Mouse (Mus musculus): ENCODE measurements around the gene Marveld3. TPM values are rescaled to one million over a fixed set of nuclear protein-coding genes. Genes with fewer than 3 reads are reported as not detected.

Marveld3 gene
- polyA plus RNA-seq, 1 experiment from 2014 or later, result 8.2 TPM

DNA sequence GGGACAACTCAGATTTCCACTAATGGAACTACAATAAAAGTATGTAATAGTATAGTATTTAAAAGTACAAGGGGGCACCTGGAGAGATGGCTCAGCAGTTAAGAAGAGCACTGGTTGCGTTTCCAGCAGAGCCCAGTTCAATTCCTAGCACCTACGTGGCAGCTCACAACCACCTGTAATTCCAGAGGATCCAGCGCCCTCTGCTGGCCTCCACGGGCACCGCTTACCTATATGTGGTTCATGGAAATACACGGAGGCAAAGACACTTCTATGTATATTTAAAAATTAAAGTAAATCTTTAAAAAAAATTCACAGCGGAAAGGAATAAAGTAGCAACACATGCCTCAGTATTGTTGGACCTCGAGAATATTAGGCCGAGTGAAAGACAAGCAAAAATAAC lies 41.0 kb upstream of the Marveld3 start:
- Histone ChIP-seq H3K36me3 (ENCODE audit: insufficient read depth, low read length) (no peaks in the 10 kb centered on the region), H3K4me3 (replicated peaks; ENCODE audit: low read depth, low read length) (no peak overlapping the region), H3K9me3 (replicated peaks; ENCODE audit: low read length) (no peaks in the 10 kb centered on the region), H3K27ac (no peak overlapping the region), H3K4me1 (replicated peaks; ENCODE audit: insufficient read depth, low read length) (no peaks in the 10 kb centered on the region), H3K27me3 (ENCODE audit: insufficient read depth, low read length) (no peaks in the 10 kb centered on the region), H3K4me2 (ENCODE audit: low read length) (no peak overlapping the region), H3K9ac (ENCODE audit: low read depth, low read length) (no peak overlapping the region)
- DNase-seq (ENCODE audit: low spot score), result peak; percentile 33
- ATAC-seq (replicated peaks; ENCODE audit: low FRiP score, low read depth), result no peak
- TF ChIP-seq CTCF (IDR thresholded peaks at IDR 0.05; ENCODE audit: low read depth), result peak; percentile 58
- 45% methylated on average over 9 of the region's 9 CpGs for WGBS

DNA sequence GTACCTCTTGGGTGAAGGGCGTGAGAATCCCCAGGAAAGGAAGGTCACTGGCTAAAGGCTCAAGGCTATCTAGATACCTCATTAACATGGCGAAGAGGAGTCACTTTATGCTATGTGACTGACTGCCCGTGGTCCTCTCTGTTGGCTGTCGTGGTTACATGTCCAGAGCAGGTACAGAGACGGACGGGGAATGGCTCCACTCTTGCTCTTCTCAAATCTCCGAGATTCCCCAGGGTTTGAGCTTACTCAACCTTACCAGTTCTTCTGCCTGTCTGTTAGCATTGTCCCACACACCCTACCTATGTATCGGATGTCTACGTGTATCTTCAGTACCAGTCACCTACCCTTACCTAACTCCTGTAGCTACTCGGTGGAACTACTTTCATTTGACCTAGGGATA lies 38.0 kb upstream of the Marveld3 start:
- no peak for TF ChIP-seq CTCF (IDR thresholded peaks at IDR 0.05; ENCODE audit: low read depth)
- 82% methylated on average over 10 of the region's 10 CpGs for WGBS
- DNase-seq (ENCODE audit: low spot score) (no peak), ATAC-seq (replicated peaks; ENCODE audit: low FRiP score, low read depth) (no peak)
- H3K9me3 ChIP-seq (replicated peaks; ENCODE audit: low read length), result no peaks in the 10 kb centered on the region
- H3K27ac ChIP-seq, result no peak overlapping the region
- no peak overlapping the region for H3K4me2 ChIP-seq (ENCODE audit: low read length)
- H3K9ac ChIP-seq (ENCODE audit: low read depth, low read length), result no peak overlapping the region
- H3K27me3 ChIP-seq (ENCODE audit: insufficient read depth, low read length), result no peaks in the 10 kb centered on the region
- H3K4me1 ChIP-seq (replicated peaks; ENCODE audit: insufficient read depth, low read length), result no peaks in the 10 kb centered on the region
- H3K36me3 ChIP-seq (ENCODE audit: insufficient read depth, low read length), result no peaks in the 10 kb centered on the region
- no peak overlapping the region for H3K4me3 ChIP-seq (replicated peaks; ENCODE audit: low read depth, low read length)

GRCm38 (mm10) chr8:109998066-109998465 lies 36.1 kb upstream of the Marveld3 start:
- Histone ChIP-seq H3K9ac (ENCODE audit: low read depth, low read length) (no peak overlapping the region), H3K4me1 (replicated peaks; ENCODE audit: insufficient read depth, low read length) (no peaks in the 10 kb centered on the region), H3K36me3 (ENCODE audit: insufficient read depth, low read length) (no peaks in the 10 kb centered on the region), H3K4me3 (replicated peaks; ENCODE audit: low read depth, low read length) (no peak overlapping the region), H3K4me2 (ENCODE audit: low read length) (no peak overlapping the region), H3K9me3 (replicated peaks; ENCODE audit: low read length) (no peaks in the 10 kb centered on the region), H3K27ac (no peak overlapping the region), H3K27me3 (ENCODE audit: insufficient read depth, low read length) (no peaks in the 10 kb centered on the region)
- TF ChIP-seq CTCF (IDR thresholded peaks at IDR 0.05; ENCODE audit: low read depth), result no peak
- ATAC-seq (replicated peaks; ENCODE audit: low FRiP score, low read depth) (no peak), DNase-seq (ENCODE audit: low spot score) (no peak)
- WGBS, result 72% methylated on average over 7 of the region's 7 CpGs

GRCm38 (mm10) chr8:109997381-109997780 lies 35.4 kb upstream of the Marveld3 start:
- H3K9ac ChIP-seq (ENCODE audit: low read depth, low read length), result no peak overlapping the region

GRCm38 (mm10) chr8:109992951-109993350 lies 30.9 kb upstream of the Marveld3 start:
- no peaks in the 10 kb centered on the region for H3K36me3 ChIP-seq (ENCODE audit: insufficient read depth, low read length)
- WGBS, result 71% methylated on average over 1 of the region's 1 CpGs
- H3K4me3 ChIP-seq (replicated peaks; ENCODE audit: low read depth, low read length), result no peak overlapping the region
- H3K4me2 ChIP-seq (ENCODE audit: low read length), result no peak overlapping the region
- H3K4me1 ChIP-seq (replicated peaks; ENCODE audit: insufficient read depth, low read length), result no peaks in the 10 kb centered on the region
- no peak overlapping the region for H3K27ac ChIP-seq
- DNase-seq (ENCODE audit: low spot score) (no peak), ATAC-seq (replicated peaks; ENCODE audit: low FRiP score, low read depth) (no peak)
- no peak overlapping the region for H3K9ac ChIP-seq (ENCODE audit: low read depth, low read length)
- no peaks in the 10 kb centered on the region for H3K9me3 ChIP-seq (replicated peaks; ENCODE audit: low read length)
- TF ChIP-seq CTCF (IDR thresholded peaks at IDR 0.05; ENCODE audit: low read depth), result no peak
- no peaks in the 10 kb centered on the region for H3K27me3 ChIP-seq (ENCODE audit: insufficient read depth, low read length)

More at GRCm38 (mm10) chr8:109997381-109997780, 35.4 kb upstream of the Marveld3 start:
- no peak overlapping the region for H3K27ac ChIP-seq
- no peak overlapping the region for H3K4me2 ChIP-seq (ENCODE audit: low read length)
- no peaks in the 10 kb centered on the region for H3K27me3 ChIP-seq (ENCODE audit: insufficient read depth, low read length)
- no peaks in the 10 kb centered on the region for H3K9me3 ChIP-seq (replicated peaks; ENCODE audit: low read length)
- H3K4me3 ChIP-seq (replicated peaks; ENCODE audit: low read depth, low read length), result no peak overlapping the region
- H3K4me1 ChIP-seq (replicated peaks; ENCODE audit: insufficient read depth, low read length), result no peaks in the 10 kb centered on the region
- no peak for TF ChIP-seq CTCF (IDR thresholded peaks at IDR 0.05; ENCODE audit: low read depth)
- DNase-seq (ENCODE audit: low spot score) (no peak), ATAC-seq (replicated peaks; ENCODE audit: low FRiP score, low read depth) (no peak)
- WGBS, result 92% methylated on average over 9 of the region's 9 CpGs
- no peaks in the 10 kb centered on the region for H3K36me3 ChIP-seq (ENCODE audit: insufficient read depth, low read length)

- Histone ChIP-seq H3K9ac (ENCODE audit: low read depth, low read length) (no peak overlapping the region), H3K27me3 (ENCODE audit: insufficient read depth, low read length) (no peaks in the 10 kb centered on the region), H3K9me3 (replicated peaks; ENCODE audit: low read length) (no peaks in the 10 kb centered on the region), H3K27ac (no peak overlapping the region), H3K36me3 (ENCODE audit: insufficient read depth, low read length) (no peaks in the 10 kb centered on the region), H3K4me1 (replicated peaks; ENCODE audit: insufficient read depth, low read length) (no peaks in the 10 kb centered on the region), H3K4me2 (ENCODE audit: low read length) (no peak overlapping the region), H3K4me3 (replicated peaks; ENCODE audit: low read depth, low read length) (no peak overlapping the region)
- DNase-seq (ENCODE audit: low spot score), result no peak
- no peak for TF ChIP-seq CTCF (IDR thresholded peaks at IDR 0.05; ENCODE audit: low read depth)
- 70% methylated on average over 5 of the region's 5 CpGs for WGBS
- no peak for ATAC-seq (replicated peaks; ENCODE audit: low FRiP score, low read depth)
Measured at GRCm38 (mm10) chr8:109992166-109992565, 30.2 kb upstream of the Marveld3 start.

GRCm38 (mm10) chr8:109990224-109990623 lies 28.2 kb upstream of the Marveld3 start, which contains the start of gene Tat:
Gene Tat, plus strand, starts transcription at chr8:109990437.
- H3K4me2 ChIP-seq (ENCODE audit: low read length), result no peak within 1 kb of the TSS
- H3K27me3 ChIP-seq (ENCODE audit: insufficient read depth, low read length), result no peaks in the 10 kb centered on the region
- TF ChIP-seq CTCF (IDR thresholded peaks at IDR 0.05; ENCODE audit: low read depth), result no peak
- ATAC-seq (replicated peaks; ENCODE audit: low FRiP score, low read depth), result no peak
- H3K4me1 ChIP-seq (replicated peaks; ENCODE audit: insufficient read depth, low read length), result no peaks in the 10 kb centered on the region
- no peaks in the 10 kb centered on the region for H3K9me3 ChIP-seq (replicated peaks; ENCODE audit: low read length)
- no peaks in the 10 kb centered on the region for H3K36me3 ChIP-seq (ENCODE audit: insufficient read depth, low read length)
- H3K27ac ChIP-seq, result no peak within 1 kb of the TSS
- DNase-seq (ENCODE audit: low spot score), result no peak
- WGBS, result 85% methylated on average over 8 of the region's 8 CpGs
- no peak within 1 kb of the TSS for H3K4me3 ChIP-seq (replicated peaks; ENCODE audit: low read depth, low read length)
- no peak within 1 kb of the TSS for H3K9ac ChIP-seq (ENCODE audit: low read depth, low read length)

Measured in kidney, postnatal 0 days (tissue).